In the genomic region with DNA sequence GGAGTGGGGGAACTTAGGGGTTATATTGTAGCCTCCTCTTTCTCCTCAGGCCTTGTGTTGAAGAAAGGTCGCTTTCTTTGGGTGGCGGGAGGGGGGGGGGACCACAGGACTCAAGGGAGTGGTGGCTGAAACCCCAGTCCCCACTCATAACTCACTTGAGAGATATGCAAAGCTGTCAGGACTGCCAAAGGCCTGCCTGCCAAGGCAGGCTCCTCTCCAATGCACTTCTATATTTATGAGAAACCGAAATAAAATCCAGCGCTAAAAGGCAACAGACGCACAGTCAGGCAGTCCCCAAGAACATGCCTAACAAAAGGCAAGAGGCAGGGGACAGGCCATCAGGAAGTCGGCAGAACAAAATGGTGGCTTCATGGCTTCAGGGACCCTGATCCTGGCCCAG, we compare ENCODE assay signal across 13 mouse cellular contexts.
DNase-seq lines count a peak whose midpoint lies in the region; ATAC-seq and TF ChIP-seq lines count a peak whose summit lies in the region.
"Had no signal": no experiment of that assay in that cellular context is flagged by ENCODE, and none has a peak within 500 bp of the region (broad histone marks: within the 10 kb centered on the region; RNA-seq: fewer than 3 reads in every experiment).

No protein-coding gene starts in this region.

- peaks cover 2% of the 10 kb centered on the region; the same call in 1 of the 2 replicates for H3K36me3 ChIP-seq in heart, adult 2 months (ENCODE audit: control insufficient read depth, insufficient read depth, low read length)
- no peaks in the 10 kb centered on the region for H3K36me3 ChIP-seq in heart, embryonic 10.5 days
- H3K36me3 ChIP-seq in lung, postnatal 0 days (ENCODE audit: insufficient read depth, low read length), result no peaks in the 10 kb centered on the region
- H3K36me3 ChIP-seq: heart, embryonic 15.5 days; liver, embryonic 12.5 days had no signal

- H3K4me1 ChIP-seq in heart, adult 2 months (ENCODE audit: control insufficient read depth, insufficient read depth, low read length), result peaks cover 6% of the 10 kb centered on the region
- 0 out of 2 replicates have a peak, but pooled peaks cover 6% of the 10 kb centered on the region for H3K4me1 ChIP-seq in heart, embryonic 10.5 days
- H3K4me1 ChIP-seq in lung, postnatal 0 days (ENCODE audit: insufficient read depth, low read depth, low read length), result no peaks in the 10 kb centered on the region
- H3K4me1 ChIP-seq: liver, embryonic 12.5 days had no signal

- no peak overlapping the region for H3K4me2 ChIP-seq in lung, postnatal 0 days (replicated peaks; ENCODE audit: low read depth, low read length)
- H3K4me2 ChIP-seq: heart, embryonic 15.5 days; liver, embryonic 12.5 days had no signal

- peak overlapping the region; percentile 73 for H3K27ac ChIP-seq in heart, adult 2 months
- H3K27ac ChIP-seq in heart, embryonic 10.5 days, result no peak overlapping the region
- H3K27ac ChIP-seq in lung, postnatal 0 days (ENCODE audit: low read length), result no peak overlapping the region
- H3K27ac ChIP-seq: heart, embryonic 15.5 days; liver, embryonic 12.5 days had no signal

- 65% methylated on average over 6 of the region's 6 CpGs for WGBS in heart, adult 2 months
- 89% methylated on average over 6 of the region's 6 CpGs for WGBS in heart, embryonic 10.5 days
- WGBS in lung, postnatal 0 days, result 62% methylated on average over 6 of the region's 6 CpGs

- ATAC-seq in lung, postnatal 0 days, result no peak
- ATAC-seq: intestine, embryonic 16.5 days; liver, embryonic 12.5 days had no signal

- H3K79me2 ChIP-seq in heart, adult 2 months (replicated peaks; ENCODE audit: control insufficient read depth, insufficient read depth, low read length), result no peaks in the 10 kb centered on the region

- no peaks in the 10 kb centered on the region for H3K9me3 ChIP-seq in heart, embryonic 10.5 days
- no peaks in the 10 kb centered on the region for H3K9me3 ChIP-seq in lung, postnatal 0 days (ENCODE audit: low read length)
- H3K9me3 ChIP-seq: heart, embryonic 15.5 days; liver, embryonic 12.5 days had no signal

- intact Hi-C loops in heart, adult 2 months (cut with DNase I), result no loop called here
- intact Hi-C loops in gastrocnemius, postnatal 14 days (cut with DNase I; ENCODE audit: low total_unique reads), result no loop called here
- intact Hi-C loops in heart, postnatal 14 days (cut with DNase I), result loop anchor here (5.0 kb wide), 1 partner anchor 149 kb away; no protein-coding TSS in a partner anchor

- TF ChIP-seq CTCF in heart, adult 2 months (IDR thresholded peaks at IDR 0.05), result no peak
- TF ChIP-seq CTCF in lung, postnatal 0 days (IDR thresholded peaks at IDR 0.05), result no peak

- TF ChIP-seq EP300 in heart, adult 2 months (IDR thresholded peaks at IDR 0.05; ENCODE audit: insufficient read depth, low read depth, low read length), result no peak
- no peak for TF ChIP-seq EP300 in lung, postnatal 0 days (IDR thresholded peaks at IDR 0.05)

- no peak for TF ChIP-seq POLR2A in heart, adult 2 months (IDR thresholded peaks at IDR 0.05; ENCODE audit: insufficient read depth, low read depth, low read length)

- peak; percentile 38 to 57 for DNase-seq in heart, adult 2 months
- DNase-seq in heart, embryonic 10.5 days (ENCODE audit: low spot score), result no peak
- peak; percentile 18 for DNase-seq in lung, postnatal 14 days
- no peak for DNase-seq in lung, postnatal 0 days (ENCODE audit: low spot score)
- peak; percentile 18 for DNase-seq in gastrocnemius, postnatal 14 days
- peak; percentile 21 to 40 for DNase-seq in heart, postnatal 14 days
- DNase-seq in adrenal gland, postnatal 14 days, result no peak
- DNase-seq in neural tube, embryonic 10.5 days (ENCODE audit: extremely low spot score, low spot score), result no peak
- DNase-seq: cerebellum, postnatal 36 days had no signal

- no peak overlapping the region for H3K9ac ChIP-seq in heart, adult 2 months (ENCODE audit: low read depth, low read length)
- H3K9ac ChIP-seq in lung, postnatal 0 days (replicated peaks; ENCODE audit: low read depth), result no peak overlapping the region
- H3K9ac ChIP-seq: heart, embryonic 15.5 days; liver, embryonic 12.5 days had no signal

- no peaks in the 10 kb centered on the region for H3K27me3 ChIP-seq in heart, adult 2 months (ENCODE audit: control insufficient read depth, insufficient read depth, low read length)
- no peaks in the 10 kb centered on the region for H3K27me3 ChIP-seq in heart, embryonic 10.5 days (ENCODE audit: insufficient read depth, poor library complexity, severe bottlenecking)
- no peaks in the 10 kb centered on the region for H3K27me3 ChIP-seq in lung, postnatal 0 days (replicated peaks; ENCODE audit: insufficient read depth, low read length)
- H3K27me3 ChIP-seq: heart, embryonic 15.5 days had no signal

- H3K4me3 ChIP-seq in heart, adult 2 months, result no peak overlapping the region
- no peak overlapping the region for H3K4me3 ChIP-seq in heart, embryonic 10.5 days
- H3K4me3 ChIP-seq in lung, postnatal 0 days (ENCODE audit: low read depth, low read length), result no peak overlapping the region
- H3K4me3 ChIP-seq: erythroblast, embryonic 14.5 days; heart, embryonic 15.5 days; liver, embryonic 12.5 days had no signal

Comparison
In these comparisons a context has a peak if more than half of its experiments do, and no peak if none do; other contexts are left out.
1. DNase-seq: peak in heart, adult 2 months (2 of 2), lung, postnatal 14 days (single experiment), gastrocnemius, postnatal 14 days (single experiment) and heart, postnatal 14 days (2 of 2); none in heart, embryonic 10.5 days (single experiment), lung, postnatal 0 days (single experiment), adrenal gland, postnatal 14 days (single experiment) and neural tube, embryonic 10.5 days (single experiment).